Mouse (Mus musculus) spleen, postnatal 10 days (tissue): ENCODE measurements around the gene Smim13.
"Not testable (repeated sequence)": the region's sequence is repeated elsewhere in the genome, so short reads cannot be mapped to it uniquely, and the experiment has no call there.

Source experiments
- DNase-seq, 2 experiments: peaks; one replicate each; pipeline ENCODE4 v3.0.0; 2021 to 2022; ENCODE audit warnings: low spot score in 2 of 2

Gene Smim13

DNA sequence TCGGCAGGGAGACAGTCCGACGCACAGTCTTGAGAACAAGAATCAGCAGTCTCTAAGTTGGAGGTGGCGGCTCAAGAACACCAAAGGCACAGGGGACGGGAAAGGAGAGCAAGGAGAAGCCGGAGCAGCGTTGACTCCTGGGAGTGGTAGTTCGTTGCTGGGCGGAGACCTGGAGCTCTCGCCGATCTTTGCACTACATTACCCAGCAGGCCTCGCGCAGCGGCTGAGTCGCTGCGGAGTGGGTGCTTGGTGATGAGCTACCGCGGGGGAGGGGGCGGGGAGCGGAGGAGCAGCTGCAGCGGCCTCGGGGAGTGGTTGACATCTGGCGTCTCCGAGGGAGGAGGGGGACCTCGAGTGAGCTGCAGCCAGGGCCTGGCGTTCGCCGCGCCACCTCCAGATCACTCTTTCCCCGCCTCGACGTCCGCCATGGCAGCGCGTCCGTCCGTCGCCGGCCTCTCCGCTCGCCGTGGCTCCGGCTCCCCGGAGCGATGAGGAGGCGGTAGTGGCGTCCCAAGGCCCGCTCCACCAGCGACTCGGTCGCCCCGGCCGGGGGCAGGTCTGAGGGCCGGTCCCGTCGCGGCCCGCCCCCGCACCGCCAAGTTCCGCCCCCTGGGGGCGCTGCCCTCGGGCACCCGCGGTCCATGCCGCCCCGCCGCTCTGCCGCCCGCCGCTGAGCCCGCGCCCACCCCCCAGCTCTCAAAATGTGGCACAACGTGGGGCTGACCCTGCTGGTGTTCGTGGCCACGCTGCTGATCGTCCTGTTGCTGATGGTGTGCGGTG, at the start of gene Smim13:
TSS of gene Smim13 (plus strand) at position 307 of the 780 bp plus-strand sequence.
- DNase-seq: peak; percentile 80 to 95

DNA sequence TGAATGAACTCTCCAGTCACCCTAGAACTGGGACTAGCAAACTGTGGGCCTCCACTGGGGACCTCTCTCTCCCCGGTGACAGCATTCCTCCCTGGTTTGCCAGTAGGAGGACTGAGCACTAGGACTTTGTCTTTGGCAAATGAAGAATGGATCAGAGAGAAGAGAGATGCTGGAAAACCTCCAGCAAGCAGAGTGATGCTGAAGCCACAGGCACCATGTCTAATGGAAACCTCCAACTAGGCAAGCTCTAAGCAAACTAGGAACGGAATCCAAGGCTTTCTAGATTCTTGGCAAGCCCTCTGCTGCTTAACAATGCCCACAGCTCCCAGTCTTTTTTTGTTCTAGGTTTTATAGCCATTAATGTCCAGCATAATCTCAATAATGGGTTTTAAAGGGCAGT, 48.8 kb upstream of the Smim13 start:
- DNase-seq: no peak

DNA sequence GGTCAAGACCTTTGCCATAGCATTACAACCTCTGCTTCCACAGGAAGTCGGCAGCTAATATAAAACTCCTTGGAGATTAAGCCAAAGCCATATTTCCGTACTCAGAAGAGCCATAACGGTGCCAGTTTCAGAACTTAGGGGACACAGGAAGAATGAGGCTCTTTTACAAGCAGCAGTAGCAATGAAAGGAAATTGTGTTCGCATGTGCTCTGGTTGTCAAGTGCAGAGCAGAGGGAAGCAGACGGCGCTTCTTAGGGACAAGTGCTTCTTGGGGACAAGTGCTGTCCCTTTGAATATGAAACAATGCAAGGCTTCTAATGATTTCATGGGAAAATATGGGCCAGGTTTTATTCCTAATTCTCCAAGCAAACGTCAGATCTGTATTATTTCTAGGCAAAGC, 46.4 kb upstream of the Smim13 start:
- DNase-seq: no peak

DNA sequence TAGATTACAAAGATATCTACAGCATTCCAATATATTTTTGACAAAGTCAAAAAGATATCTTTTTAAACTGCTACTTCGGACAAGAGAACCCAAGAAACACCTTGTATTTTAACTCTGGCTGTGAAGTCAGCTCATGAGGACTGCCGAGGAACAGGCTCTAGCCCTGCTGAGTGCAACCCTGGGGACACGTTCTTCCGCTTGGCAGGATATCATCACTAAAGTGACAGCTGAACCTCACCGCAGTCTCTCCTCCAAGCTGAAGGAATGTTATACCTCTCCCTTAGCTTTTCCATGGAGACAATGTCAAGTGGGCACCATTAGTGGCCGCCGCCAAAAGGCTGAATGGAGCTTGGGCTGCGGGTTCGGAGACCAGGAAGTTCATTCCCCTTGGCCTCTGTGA, 46.0 kb upstream of the Smim13 start:
- no peak for DNase-seq

DNA sequence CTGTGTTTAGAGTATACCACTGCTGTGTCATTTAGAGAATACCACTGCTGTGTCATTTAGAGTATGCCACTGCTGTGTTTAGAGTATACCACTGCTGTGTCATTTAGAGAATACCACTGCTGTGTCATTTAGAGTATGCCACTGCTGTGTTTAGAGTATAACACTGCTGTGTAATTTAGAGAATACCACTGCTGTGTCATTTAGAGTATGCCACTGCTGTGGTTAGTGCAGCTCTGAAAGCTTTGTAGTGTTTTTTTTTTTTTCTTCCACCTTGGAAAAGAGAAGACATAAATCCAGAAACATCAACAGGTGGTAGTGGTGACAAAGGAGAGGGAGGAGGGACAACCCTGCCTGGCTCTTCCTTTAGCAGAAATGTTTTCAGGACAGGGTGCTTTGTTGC, 44.1 kb upstream of the Smim13 start:
- DNase-seq: not testable (repeated sequence)

DNA sequence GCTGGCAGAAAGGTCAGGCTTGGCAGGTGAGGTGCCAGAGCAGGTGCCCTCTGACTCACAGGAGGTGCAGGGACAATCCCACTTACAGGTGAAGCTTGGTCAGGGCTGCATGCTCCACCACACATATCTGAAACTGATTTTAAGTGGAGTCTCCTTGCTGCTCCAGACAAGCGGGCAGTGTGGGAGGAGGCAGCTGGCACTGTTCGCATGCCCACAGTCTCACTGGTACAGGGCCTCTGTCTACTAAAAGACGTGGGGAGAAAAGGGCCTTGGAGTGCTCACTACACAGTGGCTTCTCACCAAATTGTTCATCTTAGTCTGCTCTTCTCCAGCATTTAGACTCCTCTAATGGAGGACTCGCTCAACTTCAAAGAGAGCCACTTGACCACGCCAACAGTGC, 43.4 kb upstream of the Smim13 start:
- no peak for DNase-seq

DNA sequence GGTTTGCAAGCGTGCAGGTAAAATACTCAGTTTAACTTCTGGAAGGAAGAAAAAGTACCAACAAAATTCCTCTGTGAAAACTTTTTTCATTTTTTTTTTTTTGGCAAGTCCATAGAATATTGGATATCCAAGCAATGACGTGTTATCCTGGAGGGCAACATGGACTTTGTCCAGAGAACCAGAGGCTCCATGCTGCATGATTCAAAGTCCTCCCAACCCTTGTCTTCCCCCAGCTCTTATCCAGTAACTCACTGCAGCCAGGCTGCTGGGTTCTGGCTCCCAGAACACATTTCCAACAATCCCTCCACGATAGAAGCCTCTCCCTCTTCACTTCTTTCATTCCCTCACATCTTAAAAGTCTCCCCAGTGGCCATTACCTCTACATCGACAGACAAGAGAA, 38.4 kb upstream of the Smim13 start:
- no peak for DNase-seq

DNA sequence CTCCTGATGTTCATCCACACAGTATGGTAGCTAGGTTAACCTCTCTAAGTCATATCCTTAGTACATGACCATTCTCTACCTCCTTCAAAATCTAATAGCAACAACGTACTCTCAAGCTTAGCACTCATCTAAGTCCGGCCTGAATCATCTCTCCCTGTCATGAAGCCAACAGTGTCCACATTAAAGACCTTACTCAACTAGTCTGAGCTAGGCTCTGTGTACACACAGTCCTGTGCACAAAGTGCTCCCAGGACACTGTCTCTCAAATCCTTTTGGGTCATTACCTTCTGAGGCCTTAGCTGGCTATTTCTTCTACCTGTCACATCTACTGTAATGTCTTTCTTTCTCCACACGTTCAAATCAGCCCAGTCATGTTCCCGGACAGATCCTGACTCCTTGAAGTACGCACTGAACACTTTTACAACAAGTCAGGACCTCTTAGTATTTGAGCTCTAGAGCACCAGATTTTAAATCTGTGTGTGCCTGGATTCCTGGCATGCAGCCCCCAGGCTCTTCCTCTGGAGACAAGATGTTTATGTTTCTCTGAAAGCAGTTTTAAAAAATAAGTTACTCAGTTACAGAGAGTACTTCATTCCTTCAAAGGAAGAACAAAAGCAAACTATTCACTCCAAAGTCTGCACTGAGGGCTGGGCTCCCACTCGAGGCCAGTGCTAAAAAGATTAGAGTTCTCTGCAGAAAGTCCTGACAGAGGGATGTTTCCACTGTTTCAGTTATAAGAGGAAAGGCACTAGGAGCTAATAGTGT, 36.9 kb upstream of the Smim13 start:
- DNase-seq: no peak

DNA sequence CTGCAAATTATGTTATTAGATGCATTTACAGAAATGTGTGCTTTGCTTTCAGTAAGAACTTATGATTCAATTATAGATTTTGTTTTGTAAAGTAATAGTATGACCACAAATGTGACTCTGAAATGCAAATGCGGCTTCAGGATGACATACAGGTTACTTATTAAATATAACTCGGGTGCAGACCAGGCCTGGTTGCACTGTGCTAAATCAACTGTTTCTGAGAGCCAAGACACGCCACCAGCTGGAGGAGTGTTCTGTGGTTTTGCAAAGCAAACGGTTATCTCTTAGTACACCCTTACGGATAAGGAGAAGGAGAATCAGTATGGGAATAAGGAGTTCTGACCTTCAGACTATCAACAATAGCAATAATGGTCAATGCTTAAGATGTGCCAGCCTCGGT, 34.0 kb upstream of the Smim13 start:
- DNase-seq: no peak

DNA sequence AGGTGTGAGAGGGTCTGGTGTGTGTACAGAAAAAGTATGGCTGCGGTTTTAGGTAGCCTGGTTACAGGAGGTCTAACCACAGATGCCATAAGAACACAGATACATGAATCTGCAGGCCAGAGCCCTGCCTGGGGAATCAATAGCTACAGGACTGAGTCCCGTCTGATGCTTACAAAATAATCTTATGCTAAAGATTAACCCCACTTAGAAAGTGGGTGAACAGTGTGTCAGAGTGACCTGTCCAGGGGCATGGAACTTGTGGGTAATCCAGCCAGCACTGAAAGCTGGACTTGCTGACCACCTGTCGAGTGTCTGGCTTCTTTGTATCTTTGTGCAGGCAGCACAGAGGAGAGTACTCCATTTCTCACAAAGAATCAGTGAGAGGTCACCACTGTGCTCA, 33.4 kb upstream of the Smim13 start:
- DNase-seq: no peak

DNA sequence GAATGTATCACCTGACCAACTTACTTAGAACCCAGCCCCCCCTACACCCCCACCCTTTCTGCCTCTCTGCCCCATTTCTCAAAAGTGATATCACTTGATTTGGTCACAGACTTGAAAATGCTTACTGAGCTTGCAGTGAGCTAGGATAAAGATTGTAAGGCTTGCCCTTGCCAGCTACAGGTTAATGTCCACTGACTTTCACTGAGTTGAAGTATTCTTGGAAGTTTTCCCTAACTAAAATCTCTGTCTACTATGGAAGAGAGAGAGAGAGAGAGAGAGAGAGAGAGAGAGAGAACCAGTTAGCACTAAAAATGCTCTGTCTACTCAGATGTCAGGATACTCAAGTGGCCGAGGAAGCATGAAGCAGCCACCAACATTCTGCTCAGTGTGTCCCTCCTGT, 30.6 kb upstream of the Smim13 start:
- DNase-seq: no peak

DNA sequence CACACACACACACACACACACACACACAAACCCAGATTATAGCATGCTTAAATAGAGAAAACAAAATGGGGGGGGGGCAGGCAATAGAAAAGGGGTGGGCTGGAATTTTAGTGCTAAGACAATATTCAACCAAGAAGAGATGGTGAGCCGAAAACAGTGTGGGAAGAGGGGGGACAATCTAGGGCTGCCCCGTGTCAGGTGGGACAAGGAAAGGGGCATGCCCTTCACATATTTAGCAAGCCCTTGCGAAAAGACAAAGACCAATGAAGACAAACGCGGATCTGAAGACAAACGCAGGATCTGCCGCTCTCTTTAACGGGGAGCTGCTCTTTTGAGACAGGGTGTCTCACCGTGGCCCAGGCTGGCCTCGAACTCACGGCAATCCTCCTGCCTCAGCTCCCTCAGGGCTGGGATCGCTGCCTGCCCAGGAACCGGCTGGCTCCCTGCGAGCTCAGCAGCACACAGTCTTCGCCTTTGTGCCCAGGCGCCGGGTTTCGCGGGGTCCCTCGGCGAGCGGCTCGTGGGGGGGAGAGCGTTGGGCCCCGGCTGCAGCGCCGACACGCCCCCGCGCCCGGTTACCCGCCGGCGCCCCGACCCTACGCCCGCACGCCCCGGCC, 29.8 kb upstream of the Smim13 start:
- peak; percentile 5 to 21 for DNase-seq

DNA sequence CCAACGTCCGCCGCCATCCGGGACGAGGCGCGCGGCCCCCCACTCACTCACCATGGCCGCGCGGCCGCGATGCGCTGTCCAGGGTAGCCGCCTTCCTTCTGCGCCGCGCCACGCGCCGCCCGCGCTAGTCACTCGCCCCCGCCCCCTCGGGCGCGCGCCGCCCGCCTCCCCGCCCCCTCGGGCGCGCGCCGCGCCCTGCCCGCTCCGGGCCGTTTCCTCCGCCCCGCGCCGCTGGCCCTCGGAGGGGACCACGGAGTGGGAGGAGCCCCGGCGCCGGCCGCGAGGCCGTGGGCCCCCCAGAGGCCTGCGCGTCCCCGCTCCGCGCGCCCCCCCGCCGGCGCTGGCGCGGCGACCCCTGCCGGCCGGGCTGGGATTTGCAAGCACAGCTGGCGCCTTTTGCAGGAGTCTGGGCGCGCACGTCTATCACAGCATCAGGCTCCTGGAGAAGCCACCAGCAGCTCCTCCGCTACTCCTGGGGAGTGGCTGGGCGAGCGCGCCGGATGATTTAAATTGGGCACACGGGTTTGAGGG, 29.3 kb upstream of the Smim13 start, which contains the start of gene Elovl2:
TSS of gene Elovl2 (minus strand) at position 102 of the 531 bp plus-strand sequence.
- DNase-seq: peak; percentile 19 to 67

DNA sequence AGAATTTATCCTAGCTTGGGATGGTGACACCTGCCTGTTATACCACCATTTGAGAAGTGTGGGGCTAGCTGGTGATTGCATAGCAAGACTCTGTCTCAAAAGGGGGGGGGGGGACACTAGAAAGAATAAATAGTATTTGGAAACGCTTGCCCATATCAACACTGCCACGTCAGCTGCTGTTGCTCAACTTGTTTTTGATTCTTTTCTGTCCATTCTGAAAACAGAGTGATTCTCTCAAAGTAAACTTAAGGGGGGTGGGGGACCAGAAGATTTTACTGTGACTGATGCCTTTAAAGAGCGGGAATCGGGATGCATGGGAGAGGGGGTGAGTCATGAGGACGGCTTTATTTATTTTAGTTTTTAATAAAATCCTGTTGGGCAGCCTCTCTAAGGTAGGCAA, 23.1 kb upstream of the Smim13 start:
- DNase-seq: no peak

DNA sequence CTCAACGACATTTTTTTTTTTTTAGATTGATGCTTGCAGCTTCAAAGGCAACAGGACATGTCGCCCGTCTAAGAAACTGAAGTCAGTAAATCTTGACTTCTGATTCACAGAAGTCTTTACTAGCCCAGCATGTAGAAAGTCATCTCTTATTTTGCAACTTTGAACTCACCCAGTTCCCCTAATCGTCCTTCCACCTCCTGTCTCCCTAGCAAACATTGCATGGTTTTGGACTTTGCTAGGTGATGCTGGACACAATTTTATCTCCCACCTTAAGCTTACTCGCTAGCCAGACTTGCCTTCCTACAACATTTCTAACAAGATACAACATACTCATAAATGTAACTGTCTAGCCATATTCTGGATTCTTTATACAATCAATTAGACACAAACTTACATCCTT, 21.6 kb upstream of the Smim13 start:
- DNase-seq: no peak

DNA sequence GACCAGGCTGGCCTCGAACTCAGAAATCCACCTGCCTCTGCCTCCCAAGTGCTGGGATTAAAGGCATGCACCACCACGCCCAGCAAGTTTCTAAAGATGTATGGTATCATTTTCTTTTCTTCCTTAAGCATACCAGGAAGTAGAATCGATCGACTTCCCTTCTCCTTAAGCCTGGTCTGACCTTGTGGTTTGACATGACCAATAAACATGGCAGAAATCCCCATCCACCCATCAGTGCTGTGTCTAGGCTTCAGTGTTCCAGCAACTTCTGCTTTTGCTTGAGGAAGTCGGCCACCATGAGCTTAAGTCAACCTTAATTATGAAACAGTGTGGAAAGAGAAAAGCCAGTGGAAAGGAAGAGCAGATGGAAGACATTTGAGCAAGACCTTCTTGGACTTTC, 19.4 kb upstream of the Smim13 start:
- DNase-seq: no peak

DNA sequence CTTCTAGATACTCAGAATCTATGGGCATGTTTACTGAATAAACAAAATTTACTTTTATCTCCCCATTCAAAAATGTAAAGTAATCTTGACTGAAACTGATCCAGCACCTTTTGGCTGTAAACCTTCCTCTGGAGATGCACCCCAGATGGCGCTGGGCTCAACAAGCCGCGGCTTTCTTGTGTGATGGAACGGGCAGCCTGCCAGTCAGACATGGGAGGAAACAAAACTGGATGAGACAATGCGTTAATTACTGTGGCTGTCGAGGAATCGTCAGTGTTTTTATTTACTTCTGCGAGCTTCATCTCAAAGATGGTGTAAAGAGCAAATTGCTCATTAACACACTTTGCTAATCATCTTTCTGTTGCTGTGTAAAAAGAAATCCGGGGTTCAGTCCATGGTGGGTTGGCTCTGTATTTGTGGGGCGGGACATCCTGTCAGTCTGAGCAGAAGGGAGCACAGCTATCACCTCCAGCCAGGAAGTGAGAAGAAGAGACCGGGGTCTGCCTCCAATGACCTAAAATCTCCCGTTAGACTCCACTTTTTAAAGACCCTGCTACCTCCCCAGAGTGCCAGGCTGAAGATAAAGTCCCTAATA, 18.2 kb upstream of the Smim13 start:
- DNase-seq: no peak

DNA sequence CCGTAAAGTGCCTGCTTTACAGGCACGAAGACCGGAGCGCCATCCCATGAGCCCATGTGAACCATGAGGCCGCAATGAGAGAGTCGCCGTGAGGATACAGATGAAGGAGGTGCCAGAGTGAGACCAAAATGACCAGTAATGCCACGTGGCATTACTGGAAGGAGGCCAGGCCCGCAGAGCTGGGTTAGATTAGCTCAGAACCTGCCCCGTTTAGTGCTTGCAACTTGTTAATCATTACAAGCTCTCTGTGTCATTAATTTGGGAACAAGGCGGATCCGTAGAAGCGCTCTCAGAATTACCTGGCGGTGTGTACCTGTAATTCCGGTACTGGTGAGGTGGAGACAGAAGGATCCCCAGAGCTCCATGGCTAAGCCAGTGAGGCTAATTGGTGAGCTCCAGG, 17.4 kb upstream of the Smim13 start:
- DNase-seq: no peak

DNA sequence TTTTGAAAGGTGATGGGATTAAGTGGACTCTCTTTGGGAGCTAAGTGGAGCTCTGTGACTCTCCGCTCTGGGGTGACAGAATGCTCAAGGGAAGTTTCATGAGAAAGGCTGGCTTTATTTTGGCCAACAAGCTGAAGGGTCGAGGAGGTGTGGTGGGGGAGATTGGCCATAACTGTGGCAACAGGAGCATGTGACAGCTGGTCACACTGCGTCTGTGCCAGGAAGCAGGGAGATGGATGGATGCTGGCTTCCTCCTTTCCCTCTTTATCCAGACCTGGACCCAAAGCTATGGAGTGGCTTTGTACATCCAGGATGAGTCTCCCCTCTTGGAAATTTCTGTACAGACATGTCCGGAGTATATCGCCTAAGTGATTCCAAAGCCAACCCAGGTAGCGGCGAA, 16.4 kb upstream of the Smim13 start:
- no peak for DNase-seq

DNA sequence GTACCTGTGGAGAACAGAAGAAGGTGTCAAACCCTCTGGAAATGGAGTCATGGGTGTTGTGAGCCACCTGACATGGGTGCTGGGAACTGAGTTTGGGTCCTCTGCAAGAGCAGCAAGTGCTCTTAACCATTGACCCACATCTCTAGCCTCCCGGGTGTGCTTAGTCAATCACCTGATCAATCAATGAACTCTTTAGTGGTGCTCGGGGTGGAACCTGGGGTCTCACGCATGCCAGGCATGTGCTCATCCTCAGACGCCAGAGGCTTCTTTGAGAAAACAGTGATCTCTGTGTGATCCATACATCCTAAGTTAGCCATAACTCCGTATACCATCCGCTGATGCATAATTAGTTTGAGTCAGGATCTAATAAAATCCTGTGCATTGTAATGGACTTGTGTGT, 14.5 kb upstream of the Smim13 start:
- no peak for DNase-seq

DNA sequence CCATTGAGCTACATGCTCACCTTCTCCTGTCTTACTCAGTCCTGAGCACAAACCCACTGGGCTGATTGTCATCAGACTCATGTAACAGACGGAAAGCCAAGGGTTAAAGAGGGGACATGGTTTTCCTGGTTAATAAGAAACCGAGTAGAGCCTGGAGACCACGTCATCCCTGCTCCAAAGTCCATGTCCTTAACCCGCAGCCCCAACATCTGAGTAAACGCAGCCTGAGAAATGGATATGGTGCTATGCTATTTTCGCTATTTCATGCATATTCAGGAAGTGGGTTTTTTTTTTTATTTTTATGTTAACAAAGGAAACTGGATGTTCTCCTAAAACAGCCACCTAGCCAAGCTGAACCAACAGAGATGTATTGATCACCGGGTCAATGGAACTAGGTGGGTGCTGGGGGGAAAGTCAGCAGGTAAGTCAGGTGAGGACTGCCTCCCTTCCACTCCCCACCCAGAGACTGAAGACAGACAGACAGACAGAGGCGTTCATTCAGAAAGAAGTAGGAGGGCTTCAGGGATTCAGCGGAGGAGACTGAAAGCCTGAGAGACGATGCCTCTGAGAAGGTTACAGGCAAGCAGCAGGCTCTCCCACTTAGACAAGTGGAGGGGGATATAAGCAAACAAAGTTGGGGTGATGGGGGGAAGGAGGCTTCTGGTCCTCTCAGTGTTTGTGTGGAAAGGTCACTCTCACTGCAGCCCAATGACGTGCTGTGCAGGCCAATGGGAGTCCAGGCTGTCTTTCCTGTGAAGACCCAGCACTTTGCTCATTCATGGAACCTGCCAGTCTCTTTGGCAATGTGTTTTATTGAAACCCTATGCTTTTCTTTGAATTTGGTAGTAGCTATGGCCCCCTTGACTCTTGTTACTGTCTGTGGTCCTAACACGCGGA, 13.6 kb upstream of the Smim13 start:
- DNase-seq: no peak
